Mouse (Mus musculus) forebrain, embryonic 13.5 days (tissue): ENCODE results near the gene Cd47. TPM values are rescaled to one million over a fixed set of nuclear protein-coding genes. Genes with fewer than 3 reads are reported as not detected.

ENCODE experiments used
- ATAC-seq: fragments of 200-750 bp; cut with Nextera tagmentation; 2 replicates; pipeline ENCODE4 v1.8.0; 2017
- H3K27ac ChIP-seq: fragments of 300-500 bp; sonication (generic); 2 replicates; pipeline ENCODE4 v1.5.1; 2015; ENCODE audit warnings: inconsistent platforms, mild to moderate bottlenecking, moderate library complexity
- H3K27me3 ChIP-seq: fragments of 300-500 bp; sonication (generic); 2 replicates; pipeline ENCODE4 v1.6.1; 2015; ENCODE audit warnings: mild to moderate bottlenecking, inconsistent platforms
- H3K36me3 ChIP-seq: fragments of 300-500 bp; sonication (generic); 2 replicates; pipeline ENCODE4 v1.6.1; 2015; ENCODE audit warnings: mild to moderate bottlenecking, inconsistent platforms; ENCODE audit not compliant: poor library complexity, severe bottlenecking
- H3K4me1 ChIP-seq: fragments of 300-500 bp; sonication (generic); 2 replicates; pipeline ENCODE4 v1.6.1; 2015; ENCODE audit warnings: inconsistent platforms
- H3K4me2 ChIP-seq: fragments of 300-500 bp; sonication (generic); 2 replicates; pipeline ENCODE4 v1.6.1; 2015; ENCODE audit warnings: inconsistent platforms, mild to moderate bottlenecking, moderate library complexity
- H3K4me3 ChIP-seq: fragments of 300-500 bp; sonication (generic); 2 replicates; pipeline ENCODE4 v1.5.1; 2015; ENCODE audit warnings: mild to moderate bottlenecking, inconsistent platforms
- H3K9ac ChIP-seq: fragments of 300-500 bp; sonication (generic); 2 replicates; pipeline ENCODE4 v1.6.1; 2015; ENCODE audit warnings: mild to moderate bottlenecking, inconsistent platforms
- H3K9me3 ChIP-seq: fragments of 300-500 bp; sonication (generic); replicated peaks from 2 replicates; pipeline ENCODE4 v1.6.1; 2016; ENCODE audit warnings: inconsistent platforms
- WGBS: fragments of 180-500 bp; shearing (Covaris S2); methylation state at CpG from one replicate; pipeline ENCODE4 v1.1.7; 2015; 5-methylcytosine and 5-hydroxymethylcytosine counted together
- polyA plus RNA-seq: library from polyadenylated mRNA; unstranded; fragments of >200 nt; fragmentation: Nextera tagmentation; extraction: Ambion mirVana; gene quantifications from 2 replicates; pipeline ENCODE4 v1.2.1, GENCODE M21; 2015

The Cd47 gene
- polyA plus RNA-seq, 1 experiment from 2014 or later = 80.4 TPM

DNA sequence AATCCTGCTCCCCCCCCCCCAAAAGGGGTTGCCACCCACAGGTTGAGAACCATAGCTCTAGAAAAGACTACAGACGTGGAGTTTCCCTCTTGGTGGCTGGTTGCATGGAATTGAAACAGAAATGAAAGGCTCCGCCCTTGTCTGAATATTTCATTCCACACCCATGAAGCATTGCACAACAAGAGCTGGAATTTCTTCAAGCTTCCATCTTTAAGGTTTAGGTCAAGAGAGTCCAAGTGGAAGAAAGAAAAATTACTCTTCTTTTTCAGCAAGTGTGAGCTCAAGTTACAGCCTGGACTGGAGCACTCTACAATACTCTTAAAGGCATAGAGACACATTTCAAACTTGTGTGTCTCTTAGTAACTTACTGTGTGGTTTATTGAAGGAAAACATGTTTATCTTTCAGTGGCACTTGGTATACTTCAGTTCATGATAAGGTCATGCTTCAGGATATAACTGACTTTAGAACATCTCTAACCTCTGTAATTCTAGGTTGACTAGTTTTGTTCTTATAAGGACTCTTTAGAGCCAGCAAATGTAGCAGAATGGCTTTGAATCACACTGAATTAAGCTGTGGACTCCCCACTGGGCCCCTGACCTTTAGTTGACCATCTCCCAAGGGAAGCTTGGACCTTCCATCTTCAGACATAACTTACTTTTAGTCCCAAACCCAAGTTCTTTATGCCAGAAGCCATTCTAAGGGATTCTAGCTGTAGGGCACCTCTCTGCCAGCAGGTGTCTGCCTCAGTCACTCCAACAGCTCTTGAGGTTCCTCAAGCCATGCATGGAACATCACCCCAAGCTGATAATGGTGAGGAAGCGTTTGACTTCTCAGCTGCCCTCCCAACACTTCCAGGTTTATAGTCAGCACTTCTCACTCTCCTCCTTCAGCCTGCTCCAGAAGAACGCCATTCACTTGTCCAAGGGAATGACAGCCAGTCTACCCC, 58.8 kb downstream of the Cd47 start:
- Histone ChIP-seq H3K9ac (no peak overlapping the region), H3K4me2 (no peak overlapping the region), H3K27ac (no peak overlapping the region), H3K9me3 (no peaks in the 10 kb centered on the region), H3K27me3 (no peaks in the 10 kb centered on the region), H3K36me3 (0 out of 2 replicates have a peak, but pooled peaks cover 3% of the 10 kb centered on the region), H3K4me3 (no peak overlapping the region), H3K4me1 (peaks cover 26% of the 10 kb centered on the region)
- 88% methylated on average over 4 of the region's 4 CpGs for WGBS
- no peak for ATAC-seq

DNA sequence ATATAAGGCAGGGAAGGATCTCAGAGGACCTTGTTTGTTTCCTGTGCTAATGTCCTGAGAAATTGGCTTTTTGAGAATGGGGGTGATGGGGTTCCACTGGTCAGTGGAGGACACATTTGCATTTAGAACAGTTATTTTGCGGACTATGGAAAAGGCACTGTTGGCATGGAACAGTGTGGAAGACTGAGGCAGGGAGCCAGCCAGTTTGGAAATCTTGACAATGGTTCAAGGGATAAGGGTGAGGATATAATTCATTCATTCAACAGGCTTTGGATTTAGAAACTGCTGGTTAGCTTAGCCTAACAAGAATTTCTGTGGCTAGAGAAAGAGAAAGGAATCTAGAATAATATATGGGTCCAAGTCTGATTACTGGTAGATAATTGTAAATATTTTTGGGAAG, 61.7 kb downstream of the Cd47 start:
- Histone ChIP-seq H3K9ac (no peak overlapping the region), H3K36me3 (0 out of 2 replicates have a peak, but pooled peaks cover 6% of the 10 kb centered on the region), H3K27me3 (no peaks in the 10 kb centered on the region), H3K4me3 (no peak overlapping the region), H3K4me2 (no peak overlapping the region), H3K9me3 (peaks cover 5% of the 10 kb centered on the region), H3K4me1 (peaks cover 17% of the 10 kb centered on the region), H3K27ac (no peak overlapping the region)
- no peak for ATAC-seq
- WGBS = 95% methylated on average over 1 of the region's 1 CpGs

DNA sequence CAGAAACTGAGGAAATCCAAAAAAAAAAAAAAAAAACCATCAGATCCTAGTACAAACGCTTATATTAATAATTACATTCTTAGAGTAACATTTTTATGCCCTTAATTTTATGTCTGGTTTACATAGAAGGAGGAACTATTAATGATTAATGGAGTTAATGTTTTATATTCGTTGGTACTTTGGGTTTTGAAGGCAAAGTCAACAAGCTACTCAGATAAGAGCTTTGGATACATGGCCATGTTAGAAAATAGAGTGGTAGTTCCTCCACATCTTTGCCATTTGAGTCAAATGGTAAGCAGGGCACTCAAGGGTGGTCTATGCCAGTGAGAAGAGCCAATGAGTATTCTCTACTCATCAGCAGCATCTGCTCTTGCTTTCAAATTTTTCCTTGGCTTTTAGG, 66.3 kb downstream of the Cd47 start:
- no peak for ATAC-seq
- H3K4me2 ChIP-seq = no peak overlapping the region
- H3K27ac ChIP-seq = no peak overlapping the region
- no peak overlapping the region for H3K9ac ChIP-seq
- H3K4me1 ChIP-seq = no peaks in the 10 kb centered on the region
- no peaks in the 10 kb centered on the region for H3K27me3 ChIP-seq
- H3K4me3 ChIP-seq = no peak overlapping the region
- H3K9me3 ChIP-seq = peaks cover 5% of the 10 kb centered on the region
- peaks cover 29% of the 10 kb centered on the region for H3K36me3 ChIP-seq
- WGBS = 92% methylated on average over 2 of the region's 2 CpGs

DNA sequence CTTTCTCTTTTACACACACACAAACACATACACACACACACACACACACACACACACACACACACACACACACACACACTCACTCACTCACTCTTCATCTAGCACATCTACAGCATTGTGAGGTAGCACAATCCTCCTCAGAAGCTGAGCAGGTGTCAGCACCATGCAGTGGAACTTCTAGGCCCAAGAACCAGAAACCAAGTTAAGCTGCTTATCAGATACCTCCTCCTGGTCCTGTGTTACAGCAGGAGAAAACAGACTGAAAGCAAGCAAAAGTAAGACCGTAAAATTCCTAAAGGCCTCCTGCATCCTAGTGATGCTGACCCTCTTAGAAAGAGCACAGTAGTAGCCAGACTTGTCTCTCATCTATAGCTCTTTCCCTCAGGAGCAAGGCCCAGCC, 67.9 kb downstream of the Cd47 start:
- WGBS = 95% methylated on average over 1 of the region's 1 CpGs
- Histone ChIP-seq H3K27me3 (no peaks in the 10 kb centered on the region), H3K36me3 (peaks cover 29% of the 10 kb centered on the region), H3K4me1 (no peaks in the 10 kb centered on the region), H3K4me3 (no peak overlapping the region), H3K9me3 (peaks cover 5% of the 10 kb centered on the region), H3K27ac (no peak overlapping the region), H3K4me2 (no peak overlapping the region), H3K9ac (no peak overlapping the region)
- ATAC-seq = no peak

DNA sequence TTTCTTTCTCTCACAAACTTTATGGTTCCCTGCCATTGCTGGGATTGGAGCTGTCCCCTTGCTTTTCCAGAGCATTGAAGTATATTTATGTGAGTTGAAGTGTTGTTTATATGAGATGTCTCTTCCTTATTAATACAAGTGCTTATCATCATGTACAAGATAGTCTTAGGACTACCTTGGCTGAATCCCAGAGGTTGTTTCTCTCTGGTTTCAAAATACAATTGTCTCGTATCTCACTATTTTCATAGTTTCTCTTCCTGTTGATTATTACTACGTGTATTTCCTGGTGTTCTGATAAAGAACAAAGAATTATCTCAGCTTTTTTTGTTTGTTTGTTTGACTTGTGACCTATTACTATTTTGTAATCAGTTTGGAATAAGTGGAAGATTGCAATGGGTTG, 73.6 kb downstream of the Cd47 start:
- Histone ChIP-seq H3K9me3 (no peaks in the 10 kb centered on the region), H3K9ac (no peak overlapping the region), H3K27ac (no peak overlapping the region), H3K4me3 (no peak overlapping the region), H3K27me3 (no peaks in the 10 kb centered on the region), H3K4me2 (no peak overlapping the region), H3K36me3 (peaks cover 13% of the 10 kb centered on the region), H3K4me1 (no peaks in the 10 kb centered on the region)
- ATAC-seq = no peak
- WGBS = 94% methylated on average over 2 of the region's 2 CpGs

DNA sequence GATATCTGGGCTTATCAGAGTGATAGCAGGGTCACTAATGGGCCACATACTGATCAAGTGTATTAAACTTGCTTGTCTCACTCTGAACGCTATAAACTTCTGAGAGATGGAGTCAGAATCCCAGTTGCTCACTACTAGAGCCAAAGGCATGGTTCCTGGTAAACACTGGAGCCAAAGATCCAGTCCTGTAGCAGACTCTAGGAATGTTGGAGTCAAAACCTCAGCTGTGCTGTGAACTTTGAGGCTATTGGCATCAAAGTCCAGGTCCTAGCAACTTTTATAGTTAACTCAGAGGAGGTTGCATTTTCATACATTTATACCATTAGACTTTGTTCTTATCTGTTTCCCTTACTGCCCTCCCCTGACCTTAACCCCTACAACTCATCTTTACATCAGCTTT, 74.2 kb downstream of the Cd47 start:
- H3K36me3 ChIP-seq = peaks cover 7% of the 10 kb centered on the region
- WGBS = 82% methylated on average over 1 of the region's 1 CpGs
- H3K4me2 ChIP-seq = no peak overlapping the region
- no peaks in the 10 kb centered on the region for H3K9me3 ChIP-seq
- H3K4me1 ChIP-seq = no peaks in the 10 kb centered on the region
- H3K27me3 ChIP-seq = no peaks in the 10 kb centered on the region
- ATAC-seq = no peak
- H3K9ac ChIP-seq = no peak overlapping the region
- no peak overlapping the region for H3K27ac ChIP-seq
- H3K4me3 ChIP-seq = no peak overlapping the region

DNA sequence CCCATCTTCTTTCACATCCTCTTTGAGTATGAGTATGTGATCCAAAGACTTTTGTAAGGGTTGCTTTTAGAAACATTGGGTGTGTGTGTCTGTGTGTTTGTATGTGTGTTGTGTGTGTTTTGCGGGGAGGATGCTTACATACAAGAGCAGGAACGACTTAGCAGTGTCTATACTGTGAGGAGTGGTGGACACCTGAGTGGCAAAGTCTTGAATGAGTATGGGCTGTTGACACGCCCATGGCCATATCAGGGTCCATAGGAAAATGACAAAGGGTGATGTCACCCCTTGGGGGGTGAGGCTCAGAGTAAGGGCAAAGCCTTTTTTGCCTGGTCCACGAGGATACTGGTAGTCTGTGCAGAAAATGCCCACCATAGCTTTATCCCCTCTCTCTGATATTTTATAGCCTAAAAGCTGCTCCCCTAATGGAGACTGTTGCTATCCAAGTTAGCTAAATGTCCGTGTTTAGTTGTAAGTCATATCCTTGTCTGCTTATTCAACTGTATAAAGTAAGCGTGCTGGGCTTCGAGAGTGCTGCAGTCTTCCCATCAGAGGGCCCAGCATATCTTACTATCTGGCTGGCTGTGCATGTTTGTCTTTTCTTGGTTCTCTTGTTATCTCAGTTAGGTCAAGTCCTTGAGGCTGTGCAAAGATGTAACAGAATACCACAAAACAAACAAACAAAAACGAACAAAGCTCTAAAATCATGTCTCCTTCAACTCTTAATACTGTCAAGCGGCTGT, 76.1 kb downstream of the Cd47 start:
- no peak overlapping the region for H3K27ac ChIP-seq
- H3K27me3 ChIP-seq = no peaks in the 10 kb centered on the region
- H3K4me3 ChIP-seq = no peak overlapping the region
- no peak overlapping the region for H3K4me2 ChIP-seq
- H3K9me3 ChIP-seq = no peaks in the 10 kb centered on the region
- no peaks in the 10 kb centered on the region; the same call in 1 of the 2 replicates for H3K4me1 ChIP-seq
- no peak overlapping the region for H3K9ac ChIP-seq
- H3K36me3 ChIP-seq = no peaks in the 10 kb centered on the region
- no peak for ATAC-seq
- 91% methylated on average over 9 of the region's 9 CpGs for WGBS

DNA sequence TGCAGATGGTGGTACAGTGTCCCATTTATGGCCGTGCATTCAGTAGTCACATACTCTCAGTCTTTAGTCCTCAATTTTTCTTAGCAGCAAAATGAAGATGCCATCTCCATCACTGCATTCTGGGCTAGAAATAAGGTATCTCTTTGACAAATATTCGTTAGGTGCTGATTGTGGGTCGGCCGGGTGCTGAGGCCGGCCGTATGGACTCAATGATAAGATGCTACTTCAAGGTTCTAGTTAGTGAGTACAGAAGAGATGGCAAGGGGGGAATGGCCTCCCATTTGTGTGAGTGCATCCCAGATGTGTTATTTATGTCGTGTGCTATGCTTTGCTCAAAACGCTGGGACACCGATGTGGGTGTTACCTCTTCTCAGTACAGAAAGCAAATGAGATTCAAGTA, 76.9 kb downstream of the Cd47 start:
- no peak overlapping the region for H3K9ac ChIP-seq
- no peaks in the 10 kb centered on the region; the same call in 1 of the 2 replicates for H3K4me1 ChIP-seq
- H3K27ac ChIP-seq = no peak overlapping the region
- 92% methylated on average over 9 of the region's 9 CpGs for WGBS
- H3K27me3 ChIP-seq = no peaks in the 10 kb centered on the region
- no peak overlapping the region for H3K4me2 ChIP-seq
- no peak for ATAC-seq
- H3K36me3 ChIP-seq = no peaks in the 10 kb centered on the region
- no peaks in the 10 kb centered on the region for H3K9me3 ChIP-seq
- no peak overlapping the region for H3K4me3 ChIP-seq

DNA sequence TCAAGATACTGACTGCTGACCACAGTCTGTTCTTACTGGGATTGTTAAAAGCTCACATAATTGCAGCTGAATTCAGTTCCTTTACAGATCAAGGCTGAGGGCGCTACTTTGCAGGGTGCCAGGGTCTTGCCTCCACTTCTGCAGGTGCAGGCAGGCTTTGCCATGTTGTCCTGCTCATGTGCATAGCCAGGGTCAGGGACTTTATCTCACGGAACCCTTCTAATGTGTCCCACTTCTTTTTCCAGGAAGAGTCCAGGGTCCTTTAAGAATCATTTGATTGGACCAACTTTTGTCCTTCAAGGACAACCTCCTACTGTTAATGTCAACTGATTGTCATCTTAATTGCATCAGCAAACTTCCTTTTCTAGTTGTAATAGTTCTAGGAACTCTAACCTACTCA, 77.7 kb downstream of the Cd47 start:
- no peaks in the 10 kb centered on the region; the same call in 1 of the 2 replicates for H3K4me1 ChIP-seq
- H3K4me2 ChIP-seq = no peak overlapping the region
- H3K9me3 ChIP-seq = no peaks in the 10 kb centered on the region
- no peaks in the 10 kb centered on the region for H3K36me3 ChIP-seq
- no peak overlapping the region for H3K9ac ChIP-seq
- H3K27ac ChIP-seq = no peak overlapping the region
- no peaks in the 10 kb centered on the region for H3K27me3 ChIP-seq
- no peak for ATAC-seq
- no peak overlapping the region for H3K4me3 ChIP-seq
- 87% methylated on average over 2 of the region's 2 CpGs for WGBS

DNA sequence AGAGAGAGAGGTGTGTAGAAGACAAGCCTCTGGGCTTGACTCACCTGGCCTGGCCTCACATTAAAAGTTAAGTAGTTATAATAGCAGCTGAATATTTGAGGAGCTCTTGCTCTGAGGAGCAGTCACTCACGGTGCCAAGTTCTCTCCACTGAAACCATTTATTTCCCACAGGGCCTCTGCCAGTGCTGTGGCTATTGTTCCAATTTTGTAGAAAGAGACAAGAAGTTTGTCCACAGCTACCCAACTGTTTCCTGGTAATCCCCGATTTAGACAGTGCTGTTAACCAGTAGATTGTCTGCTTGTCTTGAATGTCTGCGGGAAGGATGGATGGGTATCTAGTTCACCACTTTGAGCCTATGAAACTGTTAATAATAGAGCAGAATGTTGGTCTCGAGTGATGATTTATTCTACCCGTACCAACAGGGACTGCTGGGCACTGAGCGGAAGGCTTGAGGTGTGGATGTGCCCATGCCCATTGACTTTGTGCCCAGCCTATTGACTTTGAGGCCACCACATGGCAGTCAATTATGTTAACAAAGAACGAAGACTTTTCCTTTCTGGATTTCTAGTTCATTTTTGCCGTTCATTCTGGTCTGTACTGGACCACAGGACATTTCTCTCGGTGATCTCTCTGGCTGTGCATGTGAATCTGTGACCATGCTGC, 86.2 kb downstream of the Cd47 start:
- WGBS = 93% methylated on average over 9 of the region's 9 CpGs
- H3K36me3 ChIP-seq = peaks cover 6% of the 10 kb centered on the region; the same call in 1 of the 2 replicates

DNA sequence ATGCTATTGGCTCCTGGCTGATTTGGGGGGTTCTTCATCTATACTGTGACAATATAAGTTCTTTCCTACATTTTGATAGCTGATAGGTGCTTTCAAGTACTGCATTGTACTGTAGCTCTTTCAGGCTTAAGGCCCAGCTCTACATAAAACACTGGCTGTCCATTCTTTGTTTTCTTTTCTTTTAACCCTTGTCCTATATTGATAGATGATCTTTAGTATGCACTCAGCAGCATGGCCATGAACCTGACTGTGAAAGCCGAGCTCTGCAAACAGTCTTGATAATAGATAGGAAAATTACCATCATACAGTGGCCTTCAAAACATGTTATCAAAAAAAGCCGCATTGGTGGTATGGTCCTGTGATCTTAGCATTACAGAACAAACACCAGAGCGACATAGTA, 87.0 kb downstream of the Cd47 start:
- Histone ChIP-seq H3K9me3 (no peaks in the 10 kb centered on the region), H3K27ac (no peak overlapping the region), H3K4me3 (no peak overlapping the region), H3K4me2 (no peak overlapping the region), H3K4me1 (no peaks in the 10 kb centered on the region), H3K9ac (no peak overlapping the region), H3K27me3 (no peaks in the 10 kb centered on the region), H3K36me3 (peaks cover 10% of the 10 kb centered on the region; the same call in 1 of the 2 replicates)
- ATAC-seq = no peak
- WGBS = 91% methylated on average over 3 of the region's 3 CpGs

More for the DNA sequence above, 86.2 kb downstream of the Cd47 start:
- no peak for ATAC-seq
- Histone ChIP-seq H3K4me3 (no peak overlapping the region), H3K4me1 (no peaks in the 10 kb centered on the region), H3K9ac (no peak overlapping the region), H3K4me2 (no peak overlapping the region), H3K9me3 (no peaks in the 10 kb centered on the region), H3K27ac (no peak overlapping the region), H3K27me3 (no peaks in the 10 kb centered on the region)
